Mouse (Mus musculus): ENCODE measurements around the gene Nusap1.
"Not testable (repeated sequence)": the region's sequence is repeated elsewhere in the genome, so short reads cannot be mapped to it uniquely, and the experiment has no call there.

Gene Nusap1

DNA sequence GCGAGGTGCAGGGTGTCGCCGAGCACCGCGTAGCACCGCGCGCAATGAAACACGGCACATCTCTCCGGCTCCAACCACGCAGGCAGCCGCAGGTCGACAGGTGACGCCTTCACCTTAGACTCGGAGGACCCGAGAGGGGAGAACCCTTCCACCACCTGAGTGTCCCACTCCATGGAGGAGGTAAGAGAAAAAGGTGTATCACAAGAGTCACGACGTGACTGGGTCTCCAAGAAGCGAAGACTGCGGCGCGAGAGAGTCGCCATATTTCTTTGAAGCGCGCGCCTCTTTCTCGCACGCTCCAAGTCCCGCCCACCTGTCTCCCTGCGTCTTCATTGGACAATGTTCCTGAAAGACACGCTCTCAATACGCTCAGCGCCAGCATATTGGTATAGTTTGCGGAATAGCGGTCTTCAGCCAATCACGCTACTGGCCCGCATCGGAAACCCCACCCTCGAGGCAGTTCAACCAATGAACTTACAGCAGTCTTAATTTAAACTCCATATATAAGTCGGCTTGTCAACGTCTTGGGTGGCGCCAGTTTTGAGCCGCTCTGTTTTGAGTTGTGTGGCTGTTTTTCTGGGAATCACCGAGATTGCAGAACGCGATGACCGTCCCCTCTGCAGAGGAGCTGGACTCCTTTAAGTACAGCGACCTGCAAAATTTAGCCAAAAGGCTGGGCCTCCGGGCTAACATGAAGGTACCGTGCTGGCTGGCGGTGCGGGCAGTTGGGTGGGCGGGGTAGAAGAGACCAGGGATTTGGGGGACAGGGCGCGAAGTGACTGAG, at the start of gene Nusap1, which contains the start of gene Oip5:
Nusap1 (plus strand) TSS at position 100 of the 784 bp plus-strand sequence.
Oip5 (minus strand) TSS at position 271 of the 784 bp plus-strand sequence.
- peak; percentile 93 to 97 for DNase-seq (ENCODE audit: low spot score in 2 of 2)

DNA sequence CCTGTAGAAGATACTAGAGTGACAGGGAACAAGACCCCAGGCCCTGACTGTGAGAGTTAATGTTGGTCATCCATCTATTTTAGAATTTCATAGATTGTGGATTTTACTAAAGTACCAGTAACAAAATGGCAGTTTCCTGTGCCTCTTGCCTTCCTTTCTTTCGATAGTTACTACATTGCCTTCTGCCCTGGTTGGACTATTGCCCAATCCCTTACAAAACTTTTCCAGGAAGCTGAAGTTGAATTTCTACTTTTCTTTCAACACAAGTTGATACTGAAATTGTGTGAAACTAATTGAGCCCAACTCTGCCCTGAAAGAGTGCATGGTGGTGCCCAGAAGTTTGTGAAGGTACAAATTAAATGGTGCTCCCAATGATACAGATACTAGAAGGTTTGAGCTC, 45.6 kb upstream of the Nusap1 start:
- no peak for DNase-seq (ENCODE audit: low spot score in 2 of 2)

DNA sequence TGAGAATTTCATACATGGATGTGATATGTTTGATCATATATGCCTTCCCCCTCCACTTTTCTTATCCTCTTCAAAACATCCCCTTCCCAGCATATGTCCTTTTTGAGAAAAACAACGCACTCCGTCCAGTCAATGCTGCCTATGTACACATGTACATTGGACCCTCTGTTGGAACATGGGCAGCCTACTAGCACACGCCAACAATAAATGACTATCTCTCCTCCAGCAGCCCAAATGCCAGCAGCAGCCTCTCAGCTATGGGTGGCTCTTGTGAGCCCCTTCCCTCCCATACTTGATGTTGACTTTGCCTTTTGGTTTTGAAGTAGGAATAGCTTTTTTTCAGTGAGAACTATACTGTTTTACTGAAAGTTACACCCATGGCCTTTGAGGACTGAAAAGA, 36.5 kb upstream of the Nusap1 start:
- no peak for DNase-seq (ENCODE audit: low spot score in 2 of 2)

DNA sequence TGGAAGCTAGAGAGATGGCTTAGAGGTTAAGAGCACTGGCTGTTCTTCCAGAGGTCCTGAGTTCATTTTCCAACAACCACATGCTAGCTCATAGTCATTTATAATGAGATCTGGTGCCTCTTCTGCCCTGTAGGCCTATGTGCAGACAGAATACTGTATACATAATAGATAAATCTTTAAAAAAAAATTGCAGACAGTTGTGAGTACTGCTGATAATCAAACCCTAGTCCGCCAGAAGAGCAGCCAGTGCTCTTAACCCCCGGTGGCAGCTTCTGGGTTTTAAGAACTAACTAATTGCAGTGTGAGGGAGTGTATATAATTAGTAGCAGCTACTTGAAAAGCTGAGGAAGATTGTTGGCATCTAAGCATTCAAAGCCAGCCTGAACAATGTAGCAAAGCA, 34.7 kb upstream of the Nusap1 start:
- DNase-seq (ENCODE audit: low spot score in 2 of 2), result no peak

DNA sequence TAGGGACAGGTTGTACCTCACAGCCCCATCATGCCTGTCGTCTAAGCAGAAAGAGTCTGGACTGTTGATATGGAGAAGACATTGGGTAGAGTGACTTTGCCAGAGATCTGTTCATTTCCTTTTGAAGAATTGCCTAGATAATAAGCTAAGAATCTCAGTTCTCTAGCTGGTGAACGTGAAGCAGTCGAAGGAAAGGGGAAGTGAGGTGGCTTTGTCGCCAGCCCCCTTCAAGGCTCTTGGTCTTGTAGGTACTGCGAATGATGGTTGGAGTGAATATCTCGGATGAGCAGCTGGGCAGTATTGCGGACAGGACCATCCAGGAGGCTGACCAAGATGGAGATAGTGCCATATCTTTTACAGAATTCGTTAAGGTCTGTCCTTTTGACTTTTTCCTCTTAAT, 33.8 kb upstream of the Nusap1 start:
- DNase-seq (ENCODE audit: low spot score in 2 of 2), result no peak

DNA sequence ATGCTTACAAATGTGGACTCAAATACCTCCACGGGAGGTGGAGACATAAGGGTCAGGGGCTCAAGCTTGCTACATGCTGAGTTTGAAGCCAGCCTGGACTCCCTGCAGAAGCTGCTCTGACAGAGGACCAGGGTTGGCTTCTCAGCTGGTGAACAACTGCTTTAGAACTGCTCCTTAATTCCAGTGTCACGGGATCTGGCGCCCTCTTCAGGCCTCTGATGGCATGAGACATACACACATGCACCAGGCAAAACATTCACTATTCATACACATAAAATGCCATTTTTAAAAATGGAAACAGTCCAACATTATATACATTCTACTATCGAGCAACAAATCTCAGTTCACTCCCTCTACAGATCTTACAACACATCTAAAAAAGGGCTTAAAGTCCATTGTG, 30.7 kb upstream of the Nusap1 start:
- no peak for DNase-seq (ENCODE audit: low spot score in 2 of 2)

DNA sequence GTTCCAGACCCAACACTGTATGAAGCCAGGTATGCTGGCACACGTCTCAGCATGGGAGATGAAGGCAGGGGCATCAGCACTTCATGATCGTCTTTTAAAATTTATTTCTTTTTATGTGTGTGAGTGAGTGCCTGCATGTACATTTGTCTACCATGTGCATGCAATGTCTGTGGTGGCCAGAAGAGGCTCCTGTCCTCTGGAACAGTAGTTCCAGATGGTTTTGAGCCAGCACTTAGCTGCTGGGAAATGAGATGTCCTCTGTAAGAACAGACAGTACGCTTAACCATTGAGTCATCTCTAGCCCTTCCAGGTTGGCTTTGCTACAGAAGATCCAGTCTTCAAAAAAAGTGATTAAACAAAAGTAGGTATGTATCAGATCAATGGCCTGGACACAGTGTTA, 26.9 kb upstream of the Nusap1 start:
- DNase-seq (ENCODE audit: low spot score in 2 of 2), result no peak

DNA sequence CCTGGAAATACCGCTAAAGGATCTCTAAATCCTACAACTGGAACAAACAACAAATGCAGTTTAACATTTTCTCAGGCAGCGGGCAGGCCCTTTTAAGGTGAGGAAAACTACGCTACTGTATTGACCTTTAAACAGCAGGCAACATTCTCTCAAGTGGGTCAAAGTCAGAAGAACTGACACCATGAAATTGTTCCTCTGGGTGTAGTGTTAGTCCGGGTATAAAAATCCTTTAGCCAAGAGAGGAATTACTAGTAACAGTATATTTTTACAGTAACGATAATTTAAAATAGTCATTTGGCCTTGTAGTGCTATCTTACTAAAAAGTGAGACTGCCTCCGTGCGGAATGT, 24.4 kb upstream of the Nusap1 start:
- no peak for DNase-seq (ENCODE audit: low spot score in 2 of 2)

DNA sequence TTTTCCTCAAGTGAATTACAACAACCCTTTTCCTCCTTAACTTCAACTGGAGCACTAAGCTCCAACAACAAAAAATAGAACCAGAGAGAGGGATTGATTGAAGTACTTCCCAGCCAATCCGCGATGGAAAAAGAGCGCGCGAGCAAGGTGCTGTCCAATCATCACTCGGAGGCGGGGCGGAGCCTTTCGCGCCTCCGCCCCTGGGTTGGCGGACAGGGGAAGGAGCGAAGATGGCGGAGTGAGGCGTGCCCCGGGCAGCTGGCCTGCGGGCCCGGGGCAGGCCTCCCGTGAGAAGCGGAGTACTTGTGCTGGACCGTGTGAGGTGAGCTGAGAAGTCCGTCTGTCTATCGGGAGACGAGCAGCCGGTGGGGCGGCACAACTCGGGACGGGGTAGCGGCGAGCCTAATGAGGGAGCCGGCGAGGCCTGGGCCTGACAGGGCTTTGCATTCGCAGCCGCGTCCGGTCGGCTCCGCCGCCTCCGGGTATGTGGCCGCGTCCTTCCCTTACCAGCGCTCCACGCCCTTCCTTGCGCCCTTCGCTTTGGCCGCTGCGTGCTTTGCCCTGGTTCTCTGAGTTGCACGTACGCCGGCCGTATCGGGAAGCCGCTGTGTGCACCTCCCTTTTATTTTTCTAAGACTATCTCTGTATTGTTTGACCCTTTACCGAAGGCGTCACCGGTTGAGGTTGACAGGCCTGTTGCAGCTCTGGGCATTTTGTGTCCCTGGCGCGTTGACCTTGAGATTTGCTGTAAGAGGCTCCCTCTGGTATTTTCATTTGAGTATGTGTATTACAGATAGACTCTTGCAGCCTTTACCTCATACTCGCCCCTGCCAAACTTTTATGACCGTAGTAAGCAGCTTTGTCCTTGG, 23.8 kb upstream of the Nusap1 start:
- peak; percentile 94 to 96 for DNase-seq (ENCODE audit: low spot score in 2 of 2)

DNA sequence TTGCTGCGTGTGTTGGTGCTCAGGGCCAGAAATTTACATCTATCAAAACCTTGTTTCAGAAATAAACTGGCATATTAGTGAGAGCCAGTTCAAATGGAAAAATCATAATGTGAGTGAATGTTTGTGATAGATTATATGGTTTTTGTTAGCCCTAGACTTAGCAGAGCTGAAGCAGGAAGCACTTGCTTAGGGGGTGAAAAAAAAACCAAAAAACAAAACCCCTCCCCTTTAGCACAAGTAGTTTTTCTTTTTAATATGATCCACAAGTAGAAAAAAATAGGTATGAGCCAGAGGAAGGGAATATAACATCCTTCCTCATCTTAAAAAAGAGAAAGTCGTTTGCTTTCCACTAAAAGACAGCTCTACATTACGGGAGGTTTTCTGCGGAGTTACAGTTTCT, 22.8 kb upstream of the Nusap1 start:
- DNase-seq (ENCODE audit: low spot score in 2 of 2), result no peak

DNA sequence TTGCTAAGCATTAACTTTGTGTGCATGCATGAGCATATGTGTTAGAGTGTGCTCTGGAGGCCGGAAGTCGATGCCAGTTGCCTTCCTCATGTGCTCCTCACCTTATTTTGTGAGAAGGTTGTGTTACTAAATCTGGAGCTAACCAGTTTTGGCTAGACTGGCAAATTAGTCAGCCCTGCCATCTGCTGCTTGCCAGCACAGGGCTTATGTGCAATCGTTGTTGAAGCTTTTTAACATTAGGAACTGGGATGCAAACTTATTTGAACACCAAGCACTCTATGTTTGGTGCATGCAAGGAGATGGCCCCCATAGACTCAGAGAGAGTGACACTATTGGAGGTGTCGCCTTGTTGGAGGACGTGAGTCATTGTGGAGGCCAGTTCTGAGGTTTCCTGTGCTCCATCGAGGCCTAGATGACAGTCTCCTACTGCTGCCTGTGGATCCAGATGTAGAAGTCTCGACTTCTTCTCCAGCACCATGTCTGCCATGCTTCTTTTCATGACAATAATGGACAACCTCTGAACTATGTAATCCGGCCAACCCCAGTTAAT, 21.2 kb upstream of the Nusap1 start:
- DNase-seq (ENCODE audit: low spot score in 2 of 2), result peak; percentile 24 to 38

DNA sequence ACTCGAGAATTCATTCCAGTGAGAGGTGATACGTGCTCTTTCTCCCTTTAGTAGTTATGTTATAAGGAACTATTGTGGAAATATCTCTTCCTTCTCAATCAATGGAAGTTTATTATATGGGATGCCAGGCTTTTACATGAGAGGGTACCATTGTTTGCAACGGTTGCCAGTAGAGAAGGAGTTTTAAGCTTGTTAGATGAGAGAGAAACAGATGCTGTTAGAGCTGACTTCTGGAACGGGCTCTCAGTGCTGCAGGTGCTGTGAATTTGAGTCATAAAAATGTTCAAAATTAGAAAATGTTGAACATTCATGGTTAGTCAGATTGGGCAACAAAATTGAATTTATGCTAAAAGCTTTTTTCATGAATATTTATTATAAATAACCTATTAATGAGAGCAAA, 17.1 kb upstream of the Nusap1 start:
- peak in 1 of 2 experiments; percentile 26 for DNase-seq (ENCODE audit: low spot score in 2 of 2)

DNA sequence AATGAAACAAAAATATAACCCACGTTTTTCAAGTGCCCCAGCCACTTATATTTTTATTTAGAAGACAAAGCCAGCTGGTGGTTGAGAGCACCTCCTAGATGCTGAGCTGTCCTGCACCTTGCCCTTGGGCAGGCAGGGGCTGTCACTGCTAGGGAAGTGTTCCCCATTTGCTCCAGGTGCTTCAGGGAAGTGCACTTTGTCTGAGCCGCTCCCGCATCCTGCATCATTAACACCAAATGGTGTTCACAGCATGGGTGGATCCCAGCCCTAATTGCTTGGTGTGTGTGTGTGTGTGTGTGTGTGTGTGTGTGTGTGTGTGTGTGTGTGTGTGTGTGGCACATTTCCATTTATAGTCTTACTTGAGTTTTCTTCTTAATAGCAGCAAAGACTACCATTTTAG, 16.5 kb upstream of the Nusap1 start:
- not testable (repeated sequence) for DNase-seq (ENCODE audit: low spot score in 2 of 2)

DNA sequence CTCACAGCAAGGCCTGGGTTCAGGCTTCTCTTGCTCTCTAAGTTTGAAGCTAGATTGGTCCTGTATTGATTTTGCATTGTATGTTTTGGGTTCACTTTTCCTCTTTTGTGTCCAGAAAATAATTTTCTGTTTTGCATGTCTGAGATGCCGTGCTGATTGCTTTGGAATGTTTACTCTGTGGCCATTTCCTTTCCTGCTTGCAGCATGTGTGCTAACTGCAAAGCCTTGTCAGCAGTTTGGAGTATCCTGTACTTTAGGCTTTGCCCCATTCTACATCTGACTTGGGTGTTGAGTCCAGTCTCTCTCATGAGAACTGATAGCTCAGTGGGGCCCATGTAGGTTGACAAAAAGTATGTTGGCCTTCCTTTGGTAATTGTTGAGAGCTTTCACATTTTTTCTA, 15.6 kb upstream of the Nusap1 start:
- no peak for DNase-seq (ENCODE audit: low spot score in 2 of 2)

DNA sequence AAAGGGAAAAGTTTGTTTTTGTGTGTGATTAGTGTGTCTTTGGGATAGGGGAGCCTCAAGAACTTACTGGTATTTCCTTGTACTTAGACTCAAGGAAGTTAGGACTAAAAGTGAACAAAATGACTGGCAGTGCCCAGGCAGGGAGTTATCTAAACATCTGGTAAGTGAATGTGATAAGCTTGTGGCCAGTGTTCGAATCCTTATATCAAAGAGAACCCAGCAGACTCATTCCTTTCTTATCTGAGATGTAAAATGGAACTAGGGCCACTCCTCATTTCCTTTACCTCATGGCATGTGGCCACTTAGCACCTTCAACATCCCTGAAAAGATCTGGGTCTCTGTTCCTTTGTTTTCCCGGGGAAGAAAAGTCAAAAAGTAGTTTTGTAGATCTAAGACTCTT, 14.2 kb upstream of the Nusap1 start:
- no peak for DNase-seq (ENCODE audit: low spot score in 2 of 2)

DNA sequence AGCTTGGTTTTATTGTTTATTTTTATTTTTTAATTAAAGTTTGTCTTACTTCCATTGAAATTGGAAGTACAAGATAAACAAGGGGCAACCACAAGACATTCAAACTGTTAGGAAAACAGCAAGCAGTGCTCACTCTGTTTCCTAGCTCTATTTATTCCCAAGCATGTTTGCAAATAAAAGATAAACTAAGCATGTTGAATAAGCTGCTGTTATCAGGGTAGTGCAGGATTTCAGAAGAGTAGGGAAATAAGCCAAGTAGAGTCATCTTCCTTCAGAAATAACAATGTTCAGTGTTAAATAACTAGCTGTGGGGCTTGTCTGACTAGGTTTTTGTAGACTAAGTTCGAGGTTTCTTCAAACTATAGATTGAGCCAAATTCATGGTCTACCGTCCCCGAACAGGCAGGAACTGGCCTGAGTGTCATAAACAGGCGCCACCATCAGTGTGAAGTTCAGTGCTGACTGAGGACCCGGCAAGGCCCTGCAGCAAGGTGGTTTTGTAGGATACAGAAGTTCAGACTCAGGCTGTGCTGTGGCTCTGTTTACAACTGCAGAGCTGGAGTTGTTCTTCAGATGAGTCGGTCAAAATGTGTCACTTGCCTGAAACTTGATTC, 12.6 kb upstream of the Nusap1 start:
- no peak for DNase-seq (ENCODE audit: low spot score in 2 of 2)

DNA sequence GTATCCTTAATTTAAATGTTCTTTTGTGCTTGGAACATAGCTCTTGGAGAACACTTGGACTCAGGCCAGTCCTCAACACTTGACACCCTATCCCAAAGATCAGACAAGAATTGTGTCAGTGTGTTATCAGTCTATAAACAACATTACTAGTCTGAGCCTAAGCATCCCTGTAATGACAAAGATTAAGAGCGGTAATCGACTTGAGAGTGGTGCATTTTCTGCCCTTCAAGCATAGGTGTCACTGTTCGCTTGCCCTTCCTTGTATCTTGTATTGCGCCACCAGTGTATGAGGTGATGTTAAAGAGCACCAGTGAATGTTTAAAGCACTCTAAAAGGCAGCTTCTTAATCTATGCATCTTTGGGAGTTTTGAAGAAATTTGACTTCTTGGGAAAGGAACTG, 11.1 kb upstream of the Nusap1 start:
- DNase-seq (ENCODE audit: low spot score in 2 of 2), result no peak

DNA sequence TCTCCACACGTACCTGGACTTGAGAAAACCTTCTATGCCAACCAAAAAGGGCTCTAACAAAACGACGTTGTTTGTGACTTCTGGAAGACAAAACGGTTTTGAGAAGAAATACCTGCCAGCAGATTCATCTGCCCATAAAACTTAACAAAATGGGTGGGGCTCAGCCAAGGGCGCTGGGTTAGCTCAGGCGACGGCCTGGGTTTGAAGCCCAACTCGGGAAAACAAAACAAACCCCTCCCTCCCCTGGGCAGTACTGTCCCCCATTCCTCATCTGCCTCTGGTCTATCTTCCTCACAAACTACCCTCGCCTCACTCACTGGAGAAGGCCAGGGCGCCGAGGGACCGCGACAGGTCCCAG, 278 bp upstream of the Nusap1 start:
- no peak for DNase-seq (ENCODE audit: low spot score in 2 of 2)

DNA sequence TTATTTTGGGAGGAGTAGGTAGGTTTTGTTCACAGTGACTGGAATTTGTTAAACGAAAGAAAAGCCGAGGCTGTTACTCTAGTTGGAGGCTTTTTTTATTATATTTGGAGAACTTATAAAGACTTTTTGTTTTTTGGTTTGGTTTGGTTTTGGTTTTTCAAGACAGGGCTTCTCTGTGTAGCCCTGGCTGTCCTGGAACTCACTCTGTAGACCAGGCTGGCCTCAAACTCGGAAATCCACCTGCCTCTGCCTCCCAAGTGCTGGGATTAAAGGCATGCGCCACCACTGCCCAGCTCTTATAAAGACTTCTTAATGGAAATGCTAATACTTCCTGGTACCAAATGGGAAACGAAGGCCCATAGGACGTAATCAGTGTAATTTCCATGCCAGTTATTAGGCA, 904 bp downstream of the Nusap1 start:
- DNase-seq (ENCODE audit: low spot score in 2 of 2), result not testable (repeated sequence)

DNA sequence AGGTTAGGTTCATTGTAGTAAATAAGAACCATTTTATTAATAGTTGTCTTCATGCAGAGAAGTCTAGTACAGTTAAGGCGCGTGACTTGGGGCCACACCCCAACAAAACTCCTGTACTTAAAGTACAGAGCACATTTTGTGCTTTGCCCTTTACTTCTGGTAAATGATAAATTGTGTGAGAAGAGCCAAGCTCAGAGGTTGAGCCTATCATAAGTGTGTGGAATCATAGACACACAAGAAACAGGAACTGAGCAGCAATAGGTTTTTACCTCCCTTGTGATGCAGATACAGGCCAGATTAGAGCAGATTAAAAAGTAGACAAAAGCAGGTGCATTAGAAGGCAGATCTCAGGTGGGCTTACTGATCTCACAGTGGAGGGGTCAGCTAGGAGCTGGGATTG, 3.2 kb downstream of the Nusap1 start:
- DNase-seq (ENCODE audit: low spot score in 2 of 2), result no peak

DNA sequence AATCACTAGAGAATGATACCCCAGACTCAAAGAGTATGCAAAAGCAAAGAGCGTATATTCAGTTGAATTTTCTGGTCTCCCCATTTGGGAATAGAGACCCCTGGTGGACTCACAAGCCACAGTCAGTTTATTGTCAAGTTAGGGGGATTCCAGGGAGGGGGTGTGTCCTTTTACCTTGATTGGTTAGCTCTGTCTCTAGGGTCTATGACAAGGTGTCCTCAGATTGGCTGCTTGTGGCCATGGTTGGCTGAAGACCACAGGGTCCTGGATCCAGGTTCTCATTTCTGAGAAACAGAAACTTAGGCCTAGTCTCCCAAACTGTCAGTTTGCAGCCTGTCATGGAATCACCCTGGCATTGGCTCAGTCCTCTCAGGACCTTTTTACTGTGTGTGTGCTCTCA, 18.7 kb downstream of the Nusap1 start:
- DNase-seq (ENCODE audit: low spot score in 2 of 2), result no peak

DNA sequence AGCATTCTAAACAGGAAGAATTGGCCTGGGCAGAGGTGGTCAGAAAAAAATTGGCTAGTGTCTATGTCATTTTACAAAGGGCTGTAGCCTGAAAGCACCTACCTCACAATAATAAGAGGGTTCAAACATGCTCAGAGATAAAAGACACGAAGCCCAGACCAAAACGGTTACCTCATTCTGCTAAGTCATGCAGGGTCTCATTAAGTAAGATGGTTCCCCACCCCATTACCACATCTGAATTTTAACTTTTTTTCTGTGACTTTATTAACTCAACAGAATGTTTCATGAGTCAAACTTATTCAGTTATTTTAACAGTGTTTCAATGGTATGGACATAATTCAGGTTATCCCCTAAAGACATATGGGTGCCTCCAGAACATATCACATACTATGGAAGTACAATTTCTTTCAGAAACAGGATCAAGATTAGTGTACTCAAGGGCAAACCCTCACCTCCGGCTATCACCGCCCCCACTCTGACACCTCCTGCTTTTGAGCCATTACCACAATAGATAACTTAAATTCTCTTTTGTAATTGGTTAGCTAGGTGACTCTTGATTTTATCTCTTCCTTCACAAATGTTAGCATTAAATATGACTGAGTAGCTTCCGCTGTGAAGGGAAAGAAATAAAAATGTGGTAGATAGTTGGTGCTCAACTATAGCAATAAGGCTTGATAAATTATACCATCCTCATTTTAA, 23.3 kb downstream of the Nusap1 start:
- DNase-seq (ENCODE audit: low spot score in 2 of 2), result no peak
